Mouse (Mus musculus): ENCODE data around the gene Scnm1. TPM values are rescaled to one million over a fixed set of nuclear protein-coding genes. Genes with fewer than 3 reads are reported as not detected.
"Not testable (repeated sequence)": the region's sequence is repeated elsewhere in the genome, so short reads cannot be mapped to it uniquely, and the experiment has no call there.

Scnm1 gene
- polyA plus RNA-seq, 1 experiment from 2014 or later: 88.6 TPM

DNA sequence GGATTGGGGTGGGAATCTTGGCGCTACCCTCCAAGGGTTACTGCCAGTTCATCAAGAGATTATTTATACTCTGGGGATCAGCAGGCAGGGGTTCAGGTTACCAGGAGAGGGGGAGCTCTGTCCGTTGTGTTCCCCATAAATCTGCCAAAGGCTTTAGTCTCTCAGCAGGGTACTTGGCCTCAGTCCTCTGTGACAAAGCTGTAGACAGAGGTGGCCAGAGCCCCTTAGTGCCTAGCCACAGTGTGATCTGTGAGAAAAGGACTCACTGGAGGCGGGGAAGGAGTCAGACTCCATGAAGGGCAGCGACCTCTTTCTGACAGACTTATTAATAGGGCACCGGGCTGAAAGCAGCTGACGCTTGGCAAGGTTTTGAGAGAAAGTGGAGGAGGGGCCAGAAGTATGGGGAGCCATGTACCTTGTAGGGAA lies 4.6 kb downstream of the Scnm1 start:
- H3K4me2 ChIP-seq: no peak overlapping the region
- 39% methylated on average over 6 of the region's 6 CpGs for WGBS
- peaks cover 18% of the 10 kb centered on the region for H3K4me1 ChIP-seq (replicated peaks)
- H3K9ac ChIP-seq: no peak overlapping the region
- no peak overlapping the region for H3K27ac ChIP-seq (replicated peaks)
- no peaks in the 10 kb centered on the region for H3K27me3 ChIP-seq
- H3K9me3 ChIP-seq: no peaks in the 10 kb centered on the region
- peaks cover 17% of the 10 kb centered on the region for H3K36me3 ChIP-seq
- H3K4me3 ChIP-seq: no peak overlapping the region
- no peak for ATAC-seq (ENCODE audit: low FRiP score, low read depth)

DNA sequence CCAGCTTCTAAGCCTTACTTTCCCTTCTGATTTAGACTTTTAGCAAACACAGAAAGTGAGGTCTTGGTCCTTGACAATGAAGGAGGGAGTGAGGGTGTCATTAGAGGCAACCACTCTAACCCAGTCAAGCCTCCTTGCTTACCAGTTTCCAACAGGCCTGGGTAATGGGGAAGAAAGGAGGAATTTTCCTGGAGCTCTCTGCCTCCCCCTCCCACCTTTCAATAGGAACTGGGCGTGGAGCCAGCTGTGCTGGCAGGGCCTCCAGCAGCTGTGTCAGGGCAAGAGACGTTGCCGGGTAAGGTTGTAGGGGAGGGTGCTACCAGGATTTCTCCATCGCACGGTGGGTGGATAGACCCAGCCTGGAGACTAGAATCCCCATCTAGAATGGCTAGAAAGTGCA lies 8.8 kb downstream of the Scnm1 start:
- H3K9me3 ChIP-seq: no peaks in the 10 kb centered on the region
- no peak overlapping the region for H3K9ac ChIP-seq
- H3K4me3 ChIP-seq: no peak overlapping the region
- peaks cover 10% of the 10 kb centered on the region; the same call in 1 of the 2 replicates for H3K4me1 ChIP-seq (replicated peaks)
- H3K27ac ChIP-seq (replicated peaks): 0 out of 2 replicates have a peak overlapping the region, but pooled peaks have one; percentile 10
- 28% methylated on average over 5 of the region's 5 CpGs for WGBS
- H3K27me3 ChIP-seq: no peaks in the 10 kb centered on the region
- peaks cover 36% of the 10 kb centered on the region for H3K36me3 ChIP-seq
- H3K4me2 ChIP-seq: no peak overlapping the region
- ATAC-seq (ENCODE audit: low FRiP score, low read depth): no peak

DNA sequence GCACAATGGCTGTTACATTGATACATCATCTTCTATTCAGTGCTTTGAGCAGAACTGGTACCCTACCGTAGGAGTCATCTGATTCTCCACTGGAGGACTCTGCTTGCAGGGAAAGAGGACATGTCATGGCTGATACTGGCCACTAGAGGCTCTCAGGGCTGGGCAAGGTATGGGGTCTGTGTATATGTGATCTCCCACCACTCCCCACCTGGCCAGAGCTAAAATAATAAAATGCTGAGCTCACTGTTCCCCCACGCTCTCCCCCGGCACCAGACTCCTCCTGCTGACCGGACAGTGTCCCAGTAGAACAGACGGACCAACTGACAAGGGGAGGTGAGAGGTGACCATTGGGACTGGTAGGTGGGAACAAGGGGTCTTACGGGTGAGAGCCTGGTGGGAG lies 9.6 kb downstream of the Scnm1 start, which contains the start of gene Tmod4:
Gene Tmod4 (plus strand): TSS at position 231 of the 400 bp plus-strand sequence.
- WGBS: 61% methylated on average over 6 of the region's 6 CpGs
- ATAC-seq (ENCODE audit: low FRiP score, low read depth): no peak
- H3K4me3 ChIP-seq: no peak within 1 kb of the TSS
- peaks cover 10% of the 10 kb centered on the region; the same call in 1 of the 2 replicates for H3K4me1 ChIP-seq (replicated peaks)
- peaks cover 36% of the 10 kb centered on the region for H3K36me3 ChIP-seq
- H3K27ac ChIP-seq (replicated peaks): 0 out of 2 replicates have a peak within 1 kb of the TSS, but pooled peaks have one; percentile 10
- no peaks in the 10 kb centered on the region for H3K9me3 ChIP-seq
- H3K9ac ChIP-seq: no peak within 1 kb of the TSS
- no peaks in the 10 kb centered on the region for H3K27me3 ChIP-seq
- H3K4me2 ChIP-seq: no peak within 1 kb of the TSS

DNA sequence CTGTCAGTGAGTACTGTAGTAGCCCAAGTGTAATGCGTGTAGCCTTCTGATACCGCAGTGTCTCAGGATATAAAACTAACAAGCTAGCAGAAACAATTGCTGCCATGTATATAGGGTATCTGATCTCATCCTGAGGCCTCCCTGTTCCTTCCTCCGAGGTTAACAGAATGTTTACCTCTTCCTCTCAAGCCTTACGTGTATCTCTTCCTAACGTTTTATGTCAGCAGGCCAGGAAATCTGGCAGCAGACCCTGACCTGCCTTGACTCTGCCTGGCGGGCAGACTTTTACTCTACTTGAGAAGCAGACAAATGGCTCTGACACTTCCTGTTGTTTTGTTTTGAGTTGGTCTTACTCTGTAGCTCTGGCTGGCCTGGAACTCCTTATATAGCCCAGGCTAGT lies 12.2 kb downstream of the Scnm1 start:
- ATAC-seq (ENCODE audit: low FRiP score, low read depth): no peak

DNA sequence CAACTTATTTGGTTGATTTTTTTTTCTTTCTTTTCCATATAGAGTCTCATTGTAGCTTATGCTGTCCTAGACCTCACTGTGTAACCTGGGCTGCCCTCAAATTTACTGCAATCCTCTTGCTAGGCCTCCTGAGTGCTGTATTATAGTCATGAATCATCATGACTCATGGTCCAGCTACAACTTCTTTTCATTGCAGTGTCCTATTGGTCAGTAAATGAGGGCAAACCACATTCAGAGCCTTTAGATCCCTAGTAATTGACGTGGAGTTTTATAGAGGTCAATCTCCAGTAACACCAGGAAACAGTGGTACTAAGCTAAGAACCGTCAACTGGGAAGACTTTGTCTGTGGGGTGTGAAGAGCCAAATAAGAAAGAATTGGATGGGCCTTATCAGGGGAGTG lies 16.1 kb downstream of the Scnm1 start:
- 93% methylated on average over 2 of the region's 2 CpGs for WGBS
- Histone ChIP-seq H3K36me3 (peaks cover 62% of the 10 kb centered on the region), H3K4me1 (replicated peaks) (peaks cover 4% of the 10 kb centered on the region; the same call in 1 of the 2 replicates), H3K27ac (replicated peaks) (no peak overlapping the region), H3K4me2 (no peak overlapping the region), H3K27me3 (no peaks in the 10 kb centered on the region), H3K9me3 (no peaks in the 10 kb centered on the region), H3K4me3 (no peak overlapping the region), H3K9ac (no peak overlapping the region)
- ATAC-seq (ENCODE audit: low FRiP score, low read depth): no peak

More for the DNA sequence above, 12.2 kb downstream of the Scnm1 start:
- H3K9ac ChIP-seq: no peak overlapping the region
- no peak overlapping the region for H3K27ac ChIP-seq (replicated peaks)
- H3K27me3 ChIP-seq: no peaks in the 10 kb centered on the region
- 83% methylated on average over 6 of the region's 6 CpGs for WGBS
- no peak overlapping the region for H3K4me3 ChIP-seq
- peaks cover 10% of the 10 kb centered on the region; the same call in 1 of the 2 replicates for H3K4me1 ChIP-seq (replicated peaks)
- peaks cover 53% of the 10 kb centered on the region for H3K36me3 ChIP-seq
- H3K9me3 ChIP-seq: no peaks in the 10 kb centered on the region
- H3K4me2 ChIP-seq: no peak overlapping the region

DNA sequence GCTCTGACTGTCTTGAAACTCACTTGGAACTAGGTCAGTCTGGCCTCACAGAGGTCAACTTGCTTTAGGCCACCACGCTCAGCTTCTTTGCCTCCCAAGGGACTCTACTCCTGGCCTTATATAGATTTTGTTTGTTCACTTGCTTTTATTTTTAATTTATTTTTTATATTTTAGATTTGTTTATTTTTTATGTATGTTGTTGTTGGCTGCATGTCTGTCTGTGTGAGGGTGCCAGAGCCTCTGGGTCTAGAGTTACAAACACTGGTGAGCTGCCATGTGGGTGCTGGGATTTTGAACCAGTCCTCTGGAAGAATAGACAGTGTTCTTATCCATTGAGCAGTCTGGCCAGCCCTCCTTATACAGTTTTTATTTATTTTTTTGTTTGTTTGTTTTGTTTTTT lies 21.1 kb downstream of the Scnm1 start:
- ATAC-seq (ENCODE audit: low FRiP score, low read depth): no peak
- H3K9me3 ChIP-seq: no peaks in the 10 kb centered on the region
- H3K27me3 ChIP-seq: no peaks in the 10 kb centered on the region
- 0 out of 2 replicates have a peak overlapping the region, but pooled peaks have one; percentile 36 for H3K9ac ChIP-seq
- no peak overlapping the region for H3K27ac ChIP-seq (replicated peaks)
- H3K4me1 ChIP-seq (replicated peaks): peaks cover 15% of the 10 kb centered on the region
- peak overlapping the region; percentile 54; the same call in 1 of the 2 replicates for H3K4me2 ChIP-seq
- peaks cover 19% of the 10 kb centered on the region for H3K36me3 ChIP-seq
- H3K4me3 ChIP-seq: no peak overlapping the region; the same call in 1 of the 2 replicates
- 72% methylated on average over 1 of the region's 1 CpGs for WGBS

DNA sequence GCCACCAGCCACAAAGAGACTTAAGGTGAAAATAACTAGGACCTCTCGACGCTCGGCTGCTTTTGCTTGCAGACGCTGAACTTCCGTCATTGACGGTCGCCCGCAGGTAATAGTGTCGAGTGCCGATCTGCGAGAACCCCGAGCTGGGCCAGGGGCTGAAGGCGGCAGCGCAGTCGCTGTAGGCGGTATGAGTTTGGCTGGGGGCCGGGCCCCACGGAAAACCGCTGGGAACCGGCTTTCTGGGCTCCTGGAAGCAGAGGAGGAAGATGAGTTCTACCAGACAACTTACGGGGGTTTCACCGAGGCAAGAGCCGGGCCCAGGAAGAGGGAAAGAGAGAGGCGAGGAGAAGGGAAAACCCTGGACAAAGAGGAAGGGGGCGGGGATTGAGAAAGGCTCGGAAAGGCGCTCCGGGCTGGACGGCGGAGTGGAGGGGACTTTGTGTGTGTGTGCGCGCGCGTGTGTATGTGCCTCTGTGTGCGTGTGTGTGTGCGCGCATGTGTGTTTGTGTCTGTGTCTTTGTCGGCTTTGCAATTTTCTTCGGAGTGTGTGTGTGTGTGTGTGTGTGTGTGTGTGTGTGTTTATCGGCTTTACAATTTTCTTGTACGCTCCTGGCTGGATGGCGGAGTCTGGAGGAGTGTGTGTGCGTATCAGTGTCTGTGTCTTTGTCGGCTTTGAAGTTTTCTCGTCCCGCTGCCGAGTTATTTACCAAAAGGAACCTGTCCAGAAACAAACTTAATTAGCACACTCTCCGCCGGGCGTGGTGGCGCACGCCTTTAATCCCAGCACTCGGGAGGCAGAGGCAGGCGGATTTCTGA lies 22.7 kb downstream of the Scnm1 start, which contains the start of gene Vps72:
Gene Vps72 (plus strand): TSS at position 112 of the 816 bp plus-strand sequence.
- peak; percentile 76 for ATAC-seq (ENCODE audit: low FRiP score, low read depth)
- WGBS: under 1% methylated on average over 54 of the region's 54 CpGs
- H3K27ac ChIP-seq (replicated peaks): peak within 1 kb of the TSS; percentile 96
- peak within 1 kb of the TSS; percentile 92 for H3K4me3 ChIP-seq
- H3K27me3 ChIP-seq: no peaks in the 10 kb centered on the region
- H3K9ac ChIP-seq: peak within 1 kb of the TSS; percentile 74
- peaks cover 15% of the 10 kb centered on the region for H3K4me1 ChIP-seq (replicated peaks)
- H3K9me3 ChIP-seq: no peaks in the 10 kb centered on the region
- peaks cover 14% of the 10 kb centered on the region for H3K36me3 ChIP-seq
- peak within 1 kb of the TSS; percentile 54 for H3K4me2 ChIP-seq

DNA sequence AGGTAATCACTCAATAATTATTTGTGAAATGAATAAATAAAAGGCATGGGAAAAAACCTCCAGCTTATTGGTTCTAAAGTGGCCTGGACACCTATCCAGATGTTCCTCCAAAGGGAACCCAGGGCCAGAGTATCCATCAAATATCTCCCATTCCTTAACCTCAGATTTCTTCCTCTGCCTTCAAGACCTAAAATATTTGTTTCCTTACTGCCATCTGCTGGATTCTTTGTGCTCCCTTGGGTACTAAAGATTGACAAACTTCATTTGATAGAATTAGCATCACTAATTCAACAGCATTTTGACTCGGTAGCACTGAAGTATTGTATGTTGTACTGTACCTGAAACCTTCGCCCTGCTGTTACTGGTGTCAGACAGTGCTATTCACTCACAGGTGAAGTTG lies 25.9 kb downstream of the Scnm1 start:
- Histone ChIP-seq H3K4me2 (no peak overlapping the region), H3K36me3 (no peaks in the 10 kb centered on the region), H3K4me3 (no peak overlapping the region), H3K4me1 (replicated peaks) (peaks cover 23% of the 10 kb centered on the region), H3K27me3 (no peaks in the 10 kb centered on the region), H3K27ac (replicated peaks) (no peak overlapping the region), H3K9me3 (no peaks in the 10 kb centered on the region), H3K9ac (no peak overlapping the region)
- WGBS: 73% methylated on average over 2 of the region's 2 CpGs
- ATAC-seq (ENCODE audit: low FRiP score, low read depth): no peak

DNA sequence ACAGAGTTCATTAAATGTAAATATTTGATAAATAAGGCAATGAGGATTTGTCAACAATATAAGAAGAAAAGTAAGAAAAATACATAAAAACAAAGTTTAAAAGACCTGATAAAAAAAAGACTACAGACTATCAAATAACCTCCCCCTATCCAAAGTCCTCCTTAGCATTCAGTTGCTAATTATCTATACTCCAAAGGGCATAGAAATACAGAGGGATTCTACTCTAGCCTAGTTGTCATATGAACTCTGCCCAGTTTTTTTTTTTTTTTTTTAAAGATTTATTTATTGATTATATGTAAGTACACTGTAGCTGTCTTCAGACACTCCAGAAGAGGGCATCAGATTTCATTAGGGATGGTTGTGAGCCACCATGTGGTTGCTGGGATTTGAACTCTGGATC lies 26.5 kb downstream of the Scnm1 start:
- Histone ChIP-seq H3K27ac (replicated peaks) (peak overlapping the region; percentile 67; the same call in 1 of the 2 replicates), H3K9ac (0 out of 2 replicates have a peak overlapping the region, but pooled peaks have one; percentile 21), H3K4me3 (peak overlapping the region; percentile 92), H3K4me2 (peak overlapping the region; percentile 60), H3K4me1 (replicated peaks) (peaks cover 20% of the 10 kb centered on the region)
- ATAC-seq (ENCODE audit: low FRiP score, low read depth); H3K36me3 ChIP-seq; H3K9me3 ChIP-seq; H3K27me3 ChIP-seq: not testable (repeated sequence)

DNA sequence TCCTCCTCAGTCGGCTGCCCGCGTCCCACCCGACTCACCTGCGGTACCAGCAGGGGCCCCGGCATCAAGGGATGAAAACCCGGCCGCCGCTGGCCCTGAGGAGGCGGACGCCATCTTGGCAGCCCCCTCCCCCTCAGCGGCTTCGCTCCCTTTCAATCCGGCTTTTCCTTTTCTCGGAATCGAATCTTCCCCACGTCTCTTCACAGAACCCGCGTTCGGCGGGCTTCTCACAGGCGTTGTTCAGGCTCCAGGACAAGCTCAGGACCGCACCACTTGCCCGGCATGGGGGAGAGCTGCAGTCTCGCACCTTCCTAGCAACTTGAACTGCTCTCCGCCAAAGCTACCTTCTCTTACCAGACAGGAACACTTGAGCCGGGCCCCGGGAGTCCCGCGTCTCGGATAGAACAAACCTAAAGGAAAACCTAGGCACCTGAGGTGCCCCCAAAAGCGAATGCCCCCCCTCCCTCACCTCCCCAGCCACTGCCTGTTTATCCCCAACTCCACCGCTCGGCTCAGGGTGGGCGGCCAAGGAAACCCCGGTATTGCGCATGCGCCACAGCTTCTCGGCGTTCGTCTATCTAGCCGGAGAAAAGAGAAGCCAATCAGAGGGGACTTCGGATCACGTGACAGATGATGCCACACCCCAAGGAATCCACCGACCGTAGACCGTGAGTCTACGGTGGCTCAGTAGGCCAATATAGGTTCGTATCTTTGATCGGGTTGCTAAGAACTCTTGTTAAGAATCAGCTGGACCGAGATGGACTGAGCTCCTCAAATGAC lies 27.3 kb downstream of the Scnm1 start, which contains the start of gene Pip5k1a:
Gene Pip5k1a (minus strand): TSS at position 593 of the 780 bp plus-strand sequence.
- peak within 1 kb of the TSS; percentile 88 for H3K27ac ChIP-seq (replicated peaks)
- under 1% methylated on average over 51 of the region's 51 CpGs for WGBS
- peak within 1 kb of the TSS; percentile 92 for H3K4me3 ChIP-seq
- no peaks in the 10 kb centered on the region for H3K27me3 ChIP-seq
- H3K4me1 ChIP-seq (replicated peaks): peaks cover 22% of the 10 kb centered on the region
- H3K9ac ChIP-seq: peak within 1 kb of the TSS; percentile 93
- H3K4me2 ChIP-seq: peak within 1 kb of the TSS; percentile 78
- ATAC-seq (ENCODE audit: low FRiP score, low read depth): peak; percentile 93
- H3K9me3 ChIP-seq: no peaks in the 10 kb centered on the region
- H3K36me3 ChIP-seq: no peaks in the 10 kb centered on the region

DNA sequence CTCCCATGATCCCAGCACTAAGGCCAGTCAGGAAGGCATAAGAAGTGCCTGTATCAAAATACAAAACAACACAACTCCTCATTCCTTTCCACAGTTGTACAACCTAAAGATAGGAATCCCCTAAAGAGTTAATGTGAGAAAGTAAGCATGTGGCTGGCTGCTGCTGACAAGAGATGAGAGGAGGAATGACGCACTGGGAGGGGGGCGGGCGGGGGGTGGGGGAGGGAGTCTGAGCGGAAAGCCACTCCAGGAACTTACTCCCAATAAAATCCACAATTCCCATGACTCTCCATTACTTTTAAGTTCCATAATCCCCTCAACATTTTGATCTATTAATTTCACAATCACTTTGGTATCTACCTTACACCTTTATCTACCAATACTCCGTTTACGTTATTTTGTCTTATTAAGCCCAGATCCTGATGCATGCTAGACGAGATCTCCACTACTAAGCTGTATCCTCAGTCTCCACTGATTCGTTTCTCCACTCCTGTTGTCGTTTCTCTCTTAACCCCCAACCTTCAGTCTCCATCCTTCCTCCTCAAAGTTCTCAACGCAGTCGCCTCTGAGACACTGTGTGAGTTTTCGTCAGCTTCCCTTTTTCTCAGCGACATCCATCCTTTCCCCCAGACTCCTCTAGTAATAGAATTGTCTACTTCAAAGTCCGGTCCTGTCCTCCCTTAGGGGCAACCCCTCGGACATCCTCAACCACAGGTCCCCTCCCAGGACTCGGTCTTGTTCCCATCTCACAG lies 28.0 kb downstream of the Scnm1 start:
- peaks cover 26% of the 10 kb centered on the region for H3K4me1 ChIP-seq (replicated peaks)
- ATAC-seq (ENCODE audit: low FRiP score, low read depth): no peak
- WGBS: 1% methylated on average over 16 of the region's 16 CpGs
- peak overlapping the region; percentile 78 for H3K4me2 ChIP-seq
- H3K27ac ChIP-seq (replicated peaks): peak overlapping the region; percentile 88
- no peaks in the 10 kb centered on the region for H3K27me3 ChIP-seq
- H3K4me3 ChIP-seq: peak overlapping the region; percentile 92
- H3K36me3 ChIP-seq: no peaks in the 10 kb centered on the region
- no peaks in the 10 kb centered on the region for H3K9me3 ChIP-seq
- peak overlapping the region; percentile 93 for H3K9ac ChIP-seq

Data from hindbrain, embryonic 15.5 days (tissue).